Mouse (Mus musculus): ENCODE data around the gene Slc30a3. TPM values are rescaled to one million over a fixed set of nuclear protein-coding genes. Genes with fewer than 3 reads are reported as not detected.
"Not testable (repeated sequence)": the region's sequence is repeated elsewhere in the genome, so short reads cannot be mapped to it uniquely, and the experiment has no call there.

The Slc30a3 gene
- polyA plus RNA-seq, 1 experiment from 2014 or later, result 0.72 TPM

GRCm38 (mm10) chr5:31054261-31055215 lies 53.5 kb downstream of the Slc30a3 start, which contains the start of gene Cad:
Gene Cad (plus strand): TSS chr5:31054780.
- Histone ChIP-seq H3K4me1 (ENCODE audit: insufficient read depth) (peaks cover 17% of the 10 kb centered on the region), H3K27me3 (ENCODE audit: insufficient read depth, low read length) (no peaks in the 10 kb centered on the region), H3K9ac (replicated peaks) (peak within 1 kb of the TSS; percentile 71), H3K36me3 (replicated peaks; ENCODE audit: insufficient read depth, low read length) (peaks cover 15% of the 10 kb centered on the region), H3K27ac (ENCODE audit: low read depth) (peak within 1 kb of the TSS; percentile 17), H3K4me2 (ENCODE audit: low read depth, low read length) (peak within 1 kb of the TSS; percentile 99), H3K9me3 (ENCODE audit: low read length) (no peaks in the 10 kb centered on the region), H3K4me3 (ENCODE audit: low read depth, low read length) (peak within 1 kb of the TSS; percentile 61)
- peak; percentile 99 for ATAC-seq
- 2% methylated on average over 50 of the region's 64 CpGs for WGBS (ENCODE audit: insufficient replicate concordance)
- TF ChIP-seq CTCF (IDR thresholded peaks at IDR 0.05; ENCODE audit: low read depth) (peak; percentile 49), EP300 (IDR thresholded peaks at IDR 0.05; ENCODE audit: low read depth) (no peak)
- DNase-seq, result peak; percentile 96

DNA sequence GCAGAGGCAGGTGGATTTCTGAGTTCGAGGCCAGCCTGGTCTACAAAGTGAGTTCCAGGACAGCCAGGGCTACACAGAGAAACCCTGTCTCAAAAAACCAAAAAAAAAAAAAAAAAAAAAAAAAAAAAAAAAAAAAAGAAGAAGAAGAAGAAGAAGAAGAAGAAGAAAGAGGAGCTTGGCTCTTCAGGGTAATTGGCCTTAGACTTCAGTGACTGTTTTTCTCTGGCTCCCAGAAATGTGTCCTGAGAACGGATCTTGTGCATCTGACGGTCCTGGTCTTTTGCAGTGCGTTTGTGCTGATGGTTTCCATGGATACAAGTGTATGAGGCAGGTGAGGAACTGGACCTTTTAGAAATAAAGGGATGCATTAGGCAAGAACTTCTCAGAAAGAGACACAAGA lies 54.3 kb downstream of the Slc30a3 start:
- not testable (repeated sequence) for H3K27ac ChIP-seq (ENCODE audit: low read depth); H3K27me3 ChIP-seq (ENCODE audit: insufficient read depth, low read length); DNase-seq; ATAC-seq; H3K9me3 ChIP-seq (ENCODE audit: low read length)
- Histone ChIP-seq H3K4me3 (ENCODE audit: low read depth, low read length) (peak overlapping the region; percentile 61; the same call in 1 of the 2 replicates), H3K4me1 (ENCODE audit: insufficient read depth) (peaks cover 17% of the 10 kb centered on the region), H3K9ac (replicated peaks) (peak overlapping the region; percentile 71; the same call in 1 of the 2 replicates), H3K4me2 (ENCODE audit: low read depth, low read length) (peak overlapping the region; percentile 99), H3K36me3 (replicated peaks; ENCODE audit: insufficient read depth, low read length) (peaks cover 14% of the 10 kb centered on the region)
- WGBS (ENCODE audit: insufficient replicate concordance), result 76% methylated on average over 4 of the region's 4 CpGs

DNA sequence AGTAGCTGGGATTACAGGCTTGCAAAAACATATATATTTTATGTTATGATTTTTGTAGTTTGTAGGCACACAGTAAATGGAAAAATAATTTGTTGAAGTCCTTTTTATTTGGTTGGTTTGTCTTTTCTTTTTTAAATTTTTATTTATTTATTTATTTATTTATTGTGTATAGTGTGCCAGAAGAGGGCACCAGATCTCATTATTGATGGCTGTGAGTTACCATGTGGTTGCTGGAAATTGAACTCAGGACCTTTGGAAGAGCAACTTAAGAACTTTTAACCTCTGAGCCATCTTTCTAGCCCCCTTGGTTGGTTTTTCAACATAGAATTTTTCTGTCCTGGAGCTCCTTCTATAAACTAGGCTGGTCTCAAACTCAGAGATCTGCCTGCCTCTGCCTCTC lies 57.6 kb downstream of the Slc30a3 start:
- no peak for ATAC-seq
- Histone ChIP-seq H3K4me3 (ENCODE audit: low read depth, low read length) (no peak overlapping the region), H3K9ac (replicated peaks) (no peak overlapping the region), H3K9me3 (ENCODE audit: low read length) (no peaks in the 10 kb centered on the region), H3K36me3 (replicated peaks; ENCODE audit: insufficient read depth, low read length) (peaks cover 8% of the 10 kb centered on the region; the same call in 1 of the 2 replicates), H3K4me2 (ENCODE audit: low read depth, low read length) (no peak overlapping the region), H3K27ac (ENCODE audit: low read depth) (no peak overlapping the region), H3K27me3 (ENCODE audit: insufficient read depth, low read length) (no peaks in the 10 kb centered on the region), H3K4me1 (ENCODE audit: insufficient read depth) (peaks cover 19% of the 10 kb centered on the region)
- TF ChIP-seq EP300 (IDR thresholded peaks at IDR 0.05; ENCODE audit: low read depth), result no peak
- TF ChIP-seq CTCF (IDR thresholded peaks at IDR 0.05; ENCODE audit: low read depth), result no peak
- DNase-seq, result no peak

DNA sequence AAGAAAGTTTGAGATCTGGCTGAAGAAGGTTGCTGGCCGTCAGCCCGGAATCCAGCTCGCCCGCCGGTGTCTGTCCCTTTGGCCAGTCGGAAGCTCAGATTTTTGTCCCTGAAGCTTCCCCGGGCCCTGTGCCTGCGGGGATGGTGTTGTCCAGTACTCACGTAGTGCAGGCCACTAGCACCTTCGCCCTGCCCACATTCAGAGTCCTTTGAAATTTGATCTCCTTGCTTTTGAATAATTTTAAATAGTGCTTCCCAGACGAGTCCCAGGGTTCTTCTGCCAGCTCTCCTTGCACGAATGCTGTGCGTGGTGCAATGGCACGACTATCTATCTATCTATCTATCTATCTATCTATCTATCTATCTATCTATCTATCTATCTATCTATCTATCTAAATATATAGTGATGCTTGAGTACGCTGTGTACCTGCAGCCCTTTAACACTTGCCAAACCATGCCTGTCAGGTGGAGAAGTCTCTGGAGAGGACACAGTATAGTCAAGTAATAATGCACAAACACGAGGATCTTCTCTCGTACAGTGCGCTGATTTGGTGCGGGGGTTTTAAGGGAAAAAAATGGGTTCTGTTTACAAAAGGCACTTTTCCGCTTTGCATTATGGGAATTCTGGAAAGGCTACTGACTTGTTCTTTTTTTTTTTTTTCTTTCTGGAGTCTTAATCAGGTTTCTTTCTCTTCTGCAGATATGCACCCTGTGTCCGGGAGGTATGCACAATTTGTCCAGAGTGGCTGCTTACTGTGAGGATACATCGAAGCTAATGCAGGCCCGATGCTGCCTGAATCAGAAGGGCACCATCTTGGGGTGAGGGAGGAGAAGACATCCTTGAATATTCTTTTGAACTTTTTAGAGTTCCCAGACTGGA lies 59.0 kb downstream of the Slc30a3 start, which contains the start of gene Slc5a6:
TSS of gene Slc5a6 (minus strand) at position 162 of the 879 bp plus-strand sequence.
- Histone ChIP-seq H3K9me3 (ENCODE audit: low read length) (no peaks in the 10 kb centered on the region), H3K9ac (replicated peaks) (peak within 1 kb of the TSS; percentile 80), H3K27me3 (ENCODE audit: insufficient read depth, low read length) (no peaks in the 10 kb centered on the region), H3K27ac (ENCODE audit: low read depth) (peak within 1 kb of the TSS; percentile 92), H3K36me3 (replicated peaks; ENCODE audit: insufficient read depth, low read length) (peaks cover 8% of the 10 kb centered on the region; the same call in 1 of the 2 replicates), H3K4me3 (ENCODE audit: low read depth, low read length) (peak within 1 kb of the TSS; percentile 72), H3K4me2 (ENCODE audit: low read depth, low read length) (peak within 1 kb of the TSS; percentile 98), H3K4me1 (ENCODE audit: insufficient read depth) (peaks cover 9% of the 10 kb centered on the region)
- WGBS (ENCODE audit: insufficient replicate concordance), result under 1% methylated on average over 23 of the region's 23 CpGs
- TF ChIP-seq EP300 (IDR thresholded peaks at IDR 0.05; ENCODE audit: low read depth), result no peak
- peak; percentile 72 for TF ChIP-seq CTCF (IDR thresholded peaks at IDR 0.05; ENCODE audit: low read depth)
- peak; percentile 51 for DNase-seq
- ATAC-seq, result peak; percentile 24

GRCm38 (mm10) chr5:31047848-31048762 lies 59.9 kb downstream of the Slc30a3 start, which contains the start of gene Atraid:
Gene Atraid (plus strand): TSS chr5:31048312.
- under 1% methylated on average over 73 of the region's 73 CpGs for WGBS (ENCODE audit: insufficient replicate concordance)
- peak; percentile 99 for DNase-seq
- peak within 1 kb of the TSS; percentile 80 for H3K9ac ChIP-seq (replicated peaks)

More at GRCm38 (mm10) chr5:31047848-31048762, 59.9 kb downstream of the Slc30a3 start, which contains the start of gene Atraid:
- H3K4me2 ChIP-seq (ENCODE audit: low read depth, low read length), result peak within 1 kb of the TSS; percentile 98
- no peaks in the 10 kb centered on the region for H3K27me3 ChIP-seq (ENCODE audit: insufficient read depth, low read length)
- ATAC-seq, result peak; percentile 94
- H3K27ac ChIP-seq (ENCODE audit: low read depth), result peak within 1 kb of the TSS; percentile 92
- peaks cover 8% of the 10 kb centered on the region; the same call in 1 of the 2 replicates for H3K36me3 ChIP-seq (replicated peaks; ENCODE audit: insufficient read depth, low read length)
- H3K4me1 ChIP-seq (ENCODE audit: insufficient read depth), result peaks cover 7% of the 10 kb centered on the region; the same call in 1 of the 2 replicates
- peak within 1 kb of the TSS; percentile 72 for H3K4me3 ChIP-seq (ENCODE audit: low read depth, low read length)
- TF ChIP-seq CTCF (IDR thresholded peaks at IDR 0.05; ENCODE audit: low read depth), result 0 out of 2 replicates have a peak, but pooled peaks have one; percentile 13
- peak; percentile 26 for TF ChIP-seq EP300 (IDR thresholded peaks at IDR 0.05; ENCODE audit: low read depth)
- H3K9me3 ChIP-seq (ENCODE audit: low read length), result no peaks in the 10 kb centered on the region
